Mouse (Mus musculus): ENCODE data around the gene Lysmd3.
"Not testable (repeated sequence)": the region's sequence is repeated elsewhere in the genome, so short reads cannot be mapped to it uniquely, and the experiment has no call there.

Lysmd3 gene

DNA sequence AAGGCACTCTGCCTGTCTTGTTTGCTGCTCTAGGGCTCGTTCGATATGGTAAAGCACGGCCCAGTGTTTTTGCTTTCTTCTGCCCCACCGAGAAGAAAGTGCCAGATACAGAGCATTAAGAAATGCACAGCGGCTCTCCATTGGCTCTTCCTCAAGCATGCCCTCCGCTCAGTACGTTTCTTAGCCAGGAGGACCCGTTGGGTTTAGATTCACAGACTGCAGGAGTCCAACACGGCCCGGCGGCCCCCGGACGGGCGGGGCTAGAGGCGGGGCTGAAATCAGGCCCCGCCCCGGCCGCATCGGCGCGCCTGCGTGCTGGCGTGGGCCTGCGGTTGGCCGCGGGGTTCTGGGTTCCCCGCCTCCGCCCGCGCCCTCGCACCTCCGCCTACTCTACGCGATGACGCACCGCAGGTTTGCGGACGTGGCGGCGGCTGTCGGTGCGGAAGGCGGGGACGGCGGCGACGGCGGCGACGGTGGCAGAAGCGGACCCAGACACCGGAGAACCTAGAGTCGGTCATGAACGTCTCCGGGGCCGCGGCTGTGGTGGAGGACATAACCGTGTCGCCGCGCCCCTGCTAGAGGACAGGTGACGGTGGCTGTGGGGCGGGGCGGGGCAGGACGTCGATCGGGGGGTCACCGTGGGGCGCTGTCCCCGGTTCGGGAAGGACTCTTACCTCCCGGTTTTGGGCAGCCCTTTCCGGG lies at the start of gene Lysmd3:
Gene Lysmd3 (plus strand): TSS at position 313 of the 702 bp plus-strand sequence.
- peak; percentile 99 for DNase-seq

GRCm38 (mm10) chr13:81610349-81610748 lies 47.1 kb upstream of the Lysmd3 start:
- no peak for DNase-seq

- not testable (repeated sequence) for DNase-seq
Observed at GRCm38 (mm10) chr13:81627861-81628260, 29.6 kb upstream of the Lysmd3 start.

GRCm38 (mm10) chr13:81628631-81629190 lies 28.8 kb upstream of the Lysmd3 start:
- DNase-seq, result no peak

DNA sequence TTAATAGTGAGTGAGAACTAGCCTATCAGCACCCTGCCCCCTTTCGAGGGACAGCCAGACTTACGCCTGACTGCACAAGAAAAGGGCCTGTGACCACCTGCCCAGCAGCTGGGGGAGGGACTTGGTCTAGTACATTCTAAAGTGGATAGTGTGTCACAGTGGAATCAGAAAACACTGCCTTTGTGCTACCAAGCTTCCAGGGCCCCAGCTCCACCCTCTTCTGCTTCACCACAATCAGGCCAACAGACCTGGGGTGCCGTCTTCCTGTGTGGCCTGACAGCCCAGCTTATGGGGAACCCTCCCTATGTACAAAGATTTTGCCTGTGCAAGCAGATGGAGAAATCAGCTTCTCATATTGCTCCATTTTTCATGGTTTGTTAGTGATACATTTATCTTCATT lies 28.1 kb upstream of the Lysmd3 start:
- no peak for DNase-seq

- no peak for DNase-seq
Observed at GRCm38 (mm10) chr13:81630566-81630965, 26.9 kb upstream of the Lysmd3 start.

DNA sequence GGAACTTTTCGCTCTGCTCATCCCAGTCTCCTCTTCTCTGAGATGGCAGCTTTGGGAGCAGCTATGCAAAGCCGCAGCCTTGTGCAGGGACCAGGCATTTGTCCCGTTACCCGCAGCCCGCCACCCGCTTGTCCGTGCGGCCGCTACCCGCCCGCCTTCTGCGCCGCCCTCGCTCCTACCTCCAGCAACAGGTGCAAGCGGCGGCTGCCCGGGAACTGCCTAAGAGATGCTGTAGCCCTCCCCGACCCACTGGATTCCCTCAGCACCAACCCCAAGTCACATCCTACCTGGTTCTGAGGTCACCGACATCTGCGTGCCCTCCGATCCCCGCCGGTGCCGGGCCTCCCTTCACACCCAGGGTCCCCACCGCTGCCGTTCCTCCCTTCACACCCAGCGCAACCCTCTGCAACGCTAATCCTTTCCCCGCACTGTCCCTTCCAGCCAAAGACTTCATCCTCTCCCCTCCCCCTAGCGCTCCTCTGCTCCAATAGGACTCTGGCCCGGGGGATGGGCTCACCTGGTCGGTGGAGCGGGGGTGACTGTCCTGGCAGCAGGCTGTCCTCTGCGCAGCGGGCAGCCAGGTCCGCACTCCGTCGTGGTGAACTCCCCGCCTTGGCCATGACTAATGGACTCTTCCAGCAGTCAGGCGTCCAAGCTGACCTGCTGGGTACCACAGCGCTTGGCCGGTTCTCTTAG lies 24.6 kb upstream of the Lysmd3 start, which contains the start of gene Adgrv1:
Gene Adgrv1 (minus strand): TSS at position 435 of the 696 bp plus-strand sequence.
- peak; percentile 94 for DNase-seq

DNA sequence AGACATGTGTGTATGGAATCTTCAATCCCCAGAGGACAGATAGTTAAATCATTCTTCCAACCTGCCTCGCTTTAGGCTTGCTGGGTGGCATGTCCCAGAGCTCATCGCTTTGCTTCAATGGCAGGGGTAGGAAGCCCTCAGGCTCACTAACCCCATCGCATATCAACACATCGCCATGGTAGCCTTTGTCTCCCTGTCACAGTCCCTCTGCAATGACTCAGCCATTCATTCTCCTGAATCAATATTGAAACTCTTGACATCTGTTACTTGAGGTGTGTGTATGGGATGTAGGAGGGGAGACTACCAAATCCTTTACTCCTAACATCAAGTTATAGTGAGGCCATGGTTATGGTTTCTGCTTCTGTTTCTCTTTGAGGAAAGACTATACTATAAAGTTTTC lies 17.8 kb upstream of the Lysmd3 start:
- no peak for DNase-seq

DNA sequence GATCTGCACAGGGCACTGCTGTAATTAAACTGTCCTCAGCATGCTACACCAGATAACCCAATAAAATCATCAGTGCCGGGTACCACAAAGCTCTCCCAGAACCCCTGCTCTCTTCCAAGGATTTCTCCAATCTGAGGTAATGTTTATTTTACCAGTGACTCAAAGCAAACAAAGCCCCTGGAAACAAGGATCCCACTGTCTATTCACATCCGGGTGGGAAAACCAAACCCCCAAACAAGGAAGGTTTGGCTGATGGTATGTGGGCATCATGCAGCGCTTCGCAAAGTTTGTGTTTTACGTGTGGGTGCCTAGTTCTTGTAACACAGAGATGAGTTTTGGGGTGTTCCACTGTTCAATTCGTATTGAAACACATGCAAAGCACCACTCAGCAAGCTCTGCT lies 16.6 kb upstream of the Lysmd3 start:
- DNase-seq, result peak; percentile 55

DNA sequence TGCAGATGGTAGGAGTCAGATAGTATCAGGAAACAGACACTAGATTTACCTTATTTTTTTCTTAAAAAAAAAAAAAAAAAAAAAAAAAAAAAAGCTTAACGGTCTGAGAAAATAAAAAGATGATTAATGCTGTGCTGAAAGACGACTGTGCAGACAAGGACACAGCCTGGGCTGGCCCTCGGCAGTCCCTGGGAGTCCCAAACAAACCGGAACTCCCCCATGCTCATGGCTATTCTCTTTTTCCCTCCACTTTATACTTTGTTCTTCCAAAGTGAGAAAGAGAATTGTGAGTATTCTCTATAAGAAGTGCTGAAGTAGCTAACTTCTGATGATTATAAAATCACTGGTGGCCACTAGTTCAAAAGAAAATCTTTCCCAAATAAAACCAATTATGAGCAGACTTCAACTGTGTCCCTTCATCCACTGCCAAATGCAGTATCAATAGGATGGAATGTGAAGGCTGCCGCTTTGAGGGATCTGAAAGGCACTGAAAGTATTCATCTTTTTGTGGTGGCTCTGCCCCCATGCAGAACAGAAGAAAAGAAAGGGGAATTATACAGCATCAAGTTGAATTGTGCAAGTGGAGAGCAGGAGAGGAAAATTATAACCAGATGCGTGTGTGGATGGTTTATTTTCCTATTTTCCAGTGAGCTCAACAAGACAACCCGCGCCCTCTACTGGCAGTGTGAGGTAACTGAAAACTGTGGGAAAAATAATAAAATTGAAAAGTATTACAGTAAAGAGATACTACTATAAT lies 16.0 kb upstream of the Lysmd3 start:
- DNase-seq, result peak; percentile 52

DNA sequence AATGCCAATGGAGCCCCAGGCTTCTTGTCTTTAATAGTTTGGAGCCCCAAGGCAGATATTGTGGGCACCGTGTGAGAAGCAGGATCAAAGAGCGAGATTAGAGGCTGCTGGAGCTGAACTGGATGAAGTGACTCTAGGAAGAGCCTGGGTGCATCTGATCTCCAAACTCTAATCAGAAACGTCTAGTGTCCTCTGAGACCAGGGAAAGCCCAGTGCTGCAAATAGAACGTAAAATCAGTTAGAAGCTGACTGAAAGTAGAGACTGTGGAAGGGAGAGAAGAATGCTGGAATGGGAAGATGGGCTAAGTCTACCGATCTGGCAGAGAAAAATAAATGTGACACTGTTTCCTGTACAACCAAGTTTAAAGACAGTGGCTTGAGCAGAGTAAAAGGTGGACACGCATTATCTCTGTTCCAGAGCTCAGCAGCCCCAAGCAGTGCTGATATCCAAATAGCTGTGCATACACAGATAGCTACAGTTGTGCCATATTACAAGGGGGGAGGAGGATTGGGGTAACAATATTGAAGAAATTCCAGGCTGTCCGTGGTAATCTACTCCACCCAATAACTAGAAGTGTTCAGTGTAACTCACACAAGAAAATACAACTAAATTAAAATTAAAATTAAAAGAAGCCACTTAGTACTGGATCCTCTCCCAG lies 14.8 kb upstream of the Lysmd3 start:
- DNase-seq, result no peak

- no peak for DNase-seq
Observed at GRCm38 (mm10) chr13:81644047-81644565, 13.4 kb upstream of the Lysmd3 start.

- no peak for DNase-seq
Observed at GRCm38 (mm10) chr13:81646348-81646747, 11.1 kb upstream of the Lysmd3 start.

GRCm38 (mm10) chr13:81650382-81650781 lies 7.1 kb upstream of the Lysmd3 start:
- DNase-seq, result not testable (repeated sequence)

- peak; percentile 81 for DNase-seq
Observed at GRCm38 (mm10) chr13:81656091-81656850, 1.2 kb upstream of the Lysmd3 start.

DNA sequence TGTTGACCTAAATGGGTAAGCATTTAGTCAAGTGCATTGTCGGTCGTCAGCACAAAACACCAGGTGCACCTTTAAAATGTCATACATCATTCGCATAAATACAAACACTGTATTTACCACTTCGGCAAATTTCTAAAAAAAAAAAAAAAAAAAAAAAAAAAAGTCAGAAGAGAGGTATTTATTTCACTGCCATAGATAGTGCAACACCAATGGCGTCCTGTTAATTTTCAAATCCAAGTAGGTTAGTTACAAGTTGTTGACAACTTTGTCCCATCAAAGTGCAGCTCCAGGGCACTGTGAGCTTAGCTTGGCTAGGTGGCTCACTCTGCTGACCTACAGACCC lies 484 bp upstream of the Lysmd3 start:
- DNase-seq, result no peak

- DNase-seq, result peak; percentile 15
Observed at GRCm38 (mm10) chr13:81658053-81658752, 740 bp downstream of the Lysmd3 start.

DNA sequence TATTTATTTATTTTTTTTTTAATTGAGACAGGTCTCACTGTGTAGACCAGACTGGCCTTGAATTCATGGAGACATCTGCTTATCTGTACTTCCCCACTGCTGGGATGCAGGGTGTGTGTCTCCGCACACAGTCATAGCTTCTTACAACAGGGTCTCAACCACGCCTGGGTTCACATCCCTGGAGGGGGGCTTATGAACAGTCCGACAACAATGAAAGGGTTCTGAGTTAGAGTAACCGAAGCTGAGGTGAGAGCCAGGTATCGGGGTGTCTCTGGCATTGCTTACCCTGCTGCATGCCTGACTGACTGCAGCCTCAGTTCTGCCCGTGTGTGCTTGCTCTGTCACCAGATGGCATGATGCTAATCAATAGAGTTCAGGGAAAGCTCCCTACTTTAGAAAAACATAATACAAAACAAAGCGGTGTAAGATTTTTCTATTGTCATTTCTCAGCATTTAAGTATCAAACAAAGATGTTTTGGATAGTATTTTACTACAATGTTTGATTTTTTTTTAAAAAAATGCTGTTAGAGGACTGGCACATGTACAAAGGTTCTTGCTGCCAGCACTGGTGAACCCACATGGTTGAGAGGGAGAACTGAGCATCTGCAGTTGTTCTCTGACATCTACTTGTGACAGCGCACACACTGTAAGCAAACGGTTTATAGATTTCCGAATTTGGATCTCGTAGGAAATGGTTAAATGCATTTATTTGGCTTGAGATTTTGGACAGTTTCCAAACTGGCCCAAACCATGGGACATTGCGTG lies 6.3 kb downstream of the Lysmd3 start:
- peak; percentile 74 for DNase-seq

- DNase-seq, result peak; percentile 81
Observed at GRCm38 (mm10) chr13:81664331-81664698, 6.9 kb downstream of the Lysmd3 start.

GRCm38 (mm10) chr13:81667713-81668112 lies 10.2 kb downstream of the Lysmd3 start:
- DNase-seq, result peak; percentile 48

All from heart, adult 11 months (tissue).